Mouse (Mus musculus) c-Kit-positive CD71-positive TER-119-positive erythroid progenitor cells, embryonic 14.5 days (primary cell): Measurements from ENCODE around the gene Nrg3.

ENCODE experiments used
- DNase-seq: peaks from one replicate; pipeline ENCODE4 v3.0.0-alpha.2; 2013; ENCODE audit warnings: low spot score

Nrg3 gene

DNA sequence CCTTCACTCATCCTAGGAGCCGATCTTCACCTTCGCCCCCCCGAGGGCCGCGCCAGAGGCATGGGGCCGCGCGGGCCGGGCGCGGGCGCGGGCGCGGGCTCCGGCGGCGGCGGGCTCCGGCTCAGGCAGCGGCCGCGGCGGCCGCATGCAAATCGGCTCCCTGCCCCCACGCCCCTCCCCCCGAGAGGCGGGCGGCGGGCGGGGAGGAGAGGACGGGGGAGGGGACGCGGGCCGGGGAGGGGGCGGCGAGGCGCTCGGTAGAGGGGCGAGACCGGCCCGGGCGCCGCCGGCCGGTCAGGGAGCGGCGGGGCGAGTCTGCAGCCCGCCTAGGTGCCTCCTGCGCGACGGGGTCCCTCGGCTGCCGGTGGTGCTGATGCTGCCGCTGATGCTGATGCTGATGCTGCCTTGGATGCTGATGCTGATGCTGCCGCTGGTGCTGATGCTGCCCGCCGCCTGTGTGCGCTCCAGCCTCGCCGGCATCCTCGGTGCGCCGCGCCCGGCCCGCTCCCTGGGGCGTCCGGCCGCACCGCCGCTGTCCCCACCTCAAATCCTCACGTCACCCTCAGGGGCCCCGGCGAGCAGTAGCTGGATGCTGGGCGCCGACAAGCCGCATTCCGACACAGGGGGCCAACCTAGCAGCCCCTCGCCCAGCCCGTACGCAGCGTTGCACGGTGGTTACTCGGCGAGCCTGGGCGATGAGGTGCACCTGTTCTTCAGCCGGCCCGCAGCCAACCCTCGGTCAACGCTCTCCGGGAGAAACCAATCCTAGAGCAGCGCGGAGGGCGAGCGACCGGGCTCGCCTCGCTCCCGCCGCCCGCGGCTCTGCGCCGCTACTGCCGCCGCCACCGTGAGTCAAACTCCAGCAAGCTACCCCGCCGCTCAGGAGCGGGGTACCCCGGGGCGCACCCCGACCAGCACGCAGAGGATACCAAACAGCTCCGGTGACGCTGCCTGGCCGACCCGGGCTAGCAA, at the start of gene Nrg3:
Gene Nrg3 (minus strand): TSS at position 299 of the 972 bp plus-strand sequence.
- no peak for DNase-seq

DNA sequence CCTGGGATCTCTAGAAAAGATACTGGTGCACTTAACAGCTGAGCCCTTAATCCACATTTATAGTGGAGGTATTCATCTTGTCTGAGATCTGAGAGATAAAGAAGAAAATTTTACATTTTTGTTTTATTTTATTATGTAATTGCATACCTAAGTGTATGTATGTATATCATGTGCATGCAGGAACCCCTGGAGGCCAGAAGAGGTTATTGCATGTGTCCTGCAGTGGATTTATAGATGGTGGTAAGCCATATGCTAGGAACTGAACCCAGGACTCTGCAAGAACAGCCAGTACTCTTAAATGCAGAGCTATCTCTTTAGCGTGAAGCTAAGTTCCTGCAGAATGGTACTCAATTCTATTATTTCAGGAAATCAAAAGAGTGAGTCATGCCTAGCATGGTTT, 36.1 kb upstream of the Nrg3 start:
- DNase-seq = no peak

DNA sequence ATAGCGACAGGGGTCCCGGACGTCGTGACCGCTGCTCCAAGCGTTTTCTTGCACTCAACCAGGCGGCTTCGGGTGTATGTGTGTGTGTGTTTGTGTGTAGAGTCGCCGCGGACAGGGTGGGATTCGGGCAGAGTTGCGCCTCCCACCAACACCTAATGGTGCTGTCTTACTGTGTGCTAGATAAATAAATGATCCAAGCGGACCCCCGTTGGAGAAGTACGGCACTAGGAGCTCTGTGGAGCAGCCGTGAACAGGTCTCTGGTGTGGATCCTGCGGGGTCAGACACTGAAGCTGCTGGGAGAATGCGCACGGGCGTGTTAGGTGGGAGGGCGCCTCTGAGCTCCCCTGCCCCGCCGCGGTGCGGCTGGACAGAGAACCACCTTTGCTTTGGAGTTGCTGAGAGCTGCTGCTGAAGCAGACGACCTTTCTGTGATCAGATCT, 903 bp upstream of the Nrg3 start:
- no peak for DNase-seq

DNA sequence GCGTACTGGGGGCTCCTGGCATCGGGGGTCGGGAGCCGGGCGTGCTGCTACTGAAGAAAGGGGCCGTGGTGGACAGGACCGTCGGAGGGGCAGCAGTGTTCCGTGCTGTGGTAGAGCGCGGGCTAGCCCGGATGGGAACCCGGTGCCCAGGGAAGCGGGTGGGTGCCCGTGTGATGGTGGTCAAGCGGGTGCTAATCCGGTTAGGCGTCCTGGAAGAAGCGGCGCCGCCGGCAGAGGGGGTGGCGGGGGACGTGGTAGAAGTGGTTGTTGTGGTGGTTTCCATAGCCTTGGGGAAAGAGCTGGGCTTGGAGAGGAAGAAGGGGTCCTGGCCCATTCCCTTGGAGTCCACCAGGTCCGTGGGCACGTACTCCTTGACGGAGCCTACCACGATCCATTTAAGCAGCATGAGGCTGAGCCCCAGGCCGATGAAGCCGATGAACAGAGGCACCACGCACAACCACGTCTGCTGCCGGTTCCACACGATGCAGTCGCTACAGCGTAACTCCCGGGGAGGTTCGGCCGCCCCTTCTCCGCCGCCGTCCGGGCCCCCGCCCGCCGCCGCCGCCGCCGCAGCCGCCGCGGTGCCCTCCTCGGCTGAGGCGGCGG, 639 bp downstream of the Nrg3 start:
- DNase-seq = no peak

DNA sequence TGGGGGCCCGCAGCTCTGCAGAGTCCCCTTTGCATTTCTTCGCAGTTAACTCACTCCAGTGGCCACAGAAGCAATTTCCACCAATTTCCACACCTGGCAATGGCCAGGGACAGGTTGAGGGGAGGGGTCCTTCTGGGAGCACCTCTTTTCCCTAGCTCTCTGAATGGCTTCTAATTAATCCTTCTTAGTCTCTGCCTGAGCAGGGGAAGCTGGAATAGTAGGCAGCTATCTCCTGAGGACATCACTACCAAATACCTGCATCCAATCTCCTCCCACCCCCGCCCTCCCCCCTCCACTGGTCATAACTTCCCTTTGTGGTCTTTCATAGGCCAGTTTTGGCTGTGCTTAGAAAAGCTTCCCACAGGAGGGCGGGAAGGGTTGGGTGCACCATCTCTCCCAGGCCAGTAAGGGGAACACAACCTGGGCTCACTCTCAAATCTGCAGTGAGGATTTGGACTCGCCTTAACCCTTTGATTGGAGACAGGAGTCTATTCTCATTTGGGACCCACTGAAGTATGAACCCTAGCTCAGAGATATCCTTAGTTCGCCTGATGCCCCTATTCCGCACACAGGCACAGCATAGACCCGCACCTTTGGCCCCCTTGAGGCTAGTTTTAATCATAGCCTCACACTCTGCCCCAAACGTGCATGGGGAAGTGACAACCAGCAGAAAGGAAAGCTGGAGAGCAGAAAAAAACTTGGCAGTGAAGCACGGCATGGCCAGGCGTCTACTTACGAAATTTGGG, 1.5 kb downstream of the Nrg3 start:
- DNase-seq = no peak

DNA sequence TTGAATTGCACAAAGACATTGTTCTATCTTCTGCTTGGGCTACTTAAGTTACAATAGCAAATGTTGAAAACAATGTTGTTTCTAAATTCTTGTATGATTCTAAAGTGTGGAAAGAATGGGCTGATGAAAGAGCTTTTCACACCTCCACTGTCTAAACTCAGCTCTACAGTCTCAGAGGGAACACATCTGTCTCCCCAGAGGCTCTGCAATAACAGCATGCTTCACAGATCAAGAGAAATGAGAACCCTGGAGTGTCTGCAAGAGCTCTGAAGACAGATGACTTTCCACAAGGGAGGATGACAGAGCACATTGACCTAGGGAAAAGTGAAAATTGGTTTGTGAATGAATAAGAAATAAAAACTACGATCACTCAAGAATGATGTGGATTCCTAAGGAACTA, 27.4 kb downstream of the Nrg3 start:
- no peak for DNase-seq

DNA sequence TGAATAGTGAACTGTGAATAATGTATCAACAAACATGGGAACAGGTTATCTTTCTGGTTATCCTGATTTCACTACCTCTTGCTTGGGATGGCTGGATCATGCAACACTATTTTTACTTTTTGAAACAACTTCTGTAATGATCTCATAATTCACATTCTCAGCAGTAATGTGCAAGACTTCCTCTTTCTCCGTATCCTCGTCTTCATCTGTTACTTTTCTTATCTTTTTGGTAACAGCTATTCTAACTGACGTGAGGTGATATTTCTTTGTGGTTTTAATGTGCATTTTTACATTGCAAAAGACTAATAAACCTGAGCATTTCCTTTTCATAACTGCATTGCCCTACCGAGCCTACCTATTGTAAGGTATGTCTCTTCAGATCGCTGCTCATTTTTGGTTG, 44.4 kb downstream of the Nrg3 start:
- DNase-seq = no peak

DNA sequence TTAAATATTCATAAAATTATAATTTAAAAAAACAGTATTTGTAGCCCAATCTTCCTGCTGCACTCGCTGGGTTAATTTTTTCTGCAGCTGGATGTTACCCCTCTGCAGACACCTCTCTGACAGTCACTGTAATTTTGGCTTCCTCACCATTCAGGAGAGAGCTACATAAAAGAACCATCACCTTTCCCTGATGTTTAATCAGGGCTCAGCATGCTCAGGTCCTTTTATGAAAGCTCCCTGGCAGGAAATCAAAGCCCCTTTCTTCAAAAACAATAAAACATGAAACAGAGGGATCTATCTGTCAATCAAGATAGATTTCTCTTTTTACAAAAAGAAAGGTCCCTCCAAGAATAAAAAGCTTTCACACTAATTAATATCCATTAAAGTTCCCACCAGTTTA, 51.0 kb downstream of the Nrg3 start:
- DNase-seq = no peak

DNA sequence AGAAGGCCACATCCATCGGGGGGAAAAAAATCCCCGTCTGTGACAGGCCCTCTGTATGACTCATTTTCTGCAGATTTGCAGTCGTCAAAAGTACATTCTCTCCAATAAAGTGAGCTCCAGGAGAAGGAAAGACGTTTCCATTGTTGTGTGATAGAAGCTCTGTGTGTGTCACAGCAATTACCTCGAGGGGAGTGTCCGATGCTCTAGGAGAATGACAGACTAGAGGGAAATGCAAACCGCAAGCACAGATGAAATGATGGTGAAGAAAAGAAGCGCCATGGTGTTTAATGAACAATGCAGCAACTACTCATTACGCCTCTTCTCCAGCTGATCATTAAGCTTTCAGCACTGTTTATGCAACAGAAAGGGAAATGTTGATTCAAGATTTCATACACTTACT, 59.6 kb downstream of the Nrg3 start:
- DNase-seq = no peak

DNA sequence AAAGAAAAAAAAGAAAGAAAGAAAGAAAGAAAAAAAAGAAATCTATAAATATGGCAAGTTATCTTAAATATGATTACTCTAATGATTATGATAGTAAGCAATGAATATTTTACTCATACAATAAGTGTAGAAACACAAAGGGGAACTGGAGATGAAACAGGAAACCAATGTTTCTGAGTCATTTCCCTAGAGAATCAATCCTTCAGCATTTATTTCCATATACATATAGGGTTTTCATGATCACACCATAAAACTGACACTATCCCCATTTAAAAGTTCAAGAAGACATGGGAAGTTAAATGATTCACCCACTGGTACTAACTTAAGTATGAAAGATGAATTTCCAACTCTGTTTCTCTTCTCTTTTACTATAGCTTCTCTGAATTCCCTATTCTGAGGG, 86.0 kb downstream of the Nrg3 start:
- DNase-seq = no peak

DNA sequence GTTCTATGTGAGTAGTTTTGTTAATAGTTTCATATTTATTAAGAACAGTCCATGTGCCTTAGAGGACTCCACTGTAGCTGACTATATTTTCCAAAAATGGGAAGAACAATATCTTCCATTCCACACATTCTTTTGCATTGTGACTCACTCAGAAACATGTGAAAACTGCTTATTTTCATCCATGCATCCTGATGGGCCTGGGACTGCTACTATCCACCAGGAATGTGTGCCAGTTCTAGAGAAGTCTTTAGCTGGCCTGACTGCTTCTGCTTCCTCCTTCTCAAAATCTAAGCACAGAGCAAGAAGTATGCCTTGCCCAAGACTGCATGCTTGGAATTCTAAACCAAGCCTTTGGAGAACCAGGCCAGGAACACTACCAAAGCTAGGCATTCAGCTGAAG, 91.6 kb downstream of the Nrg3 start:
- no peak for DNase-seq

DNA sequence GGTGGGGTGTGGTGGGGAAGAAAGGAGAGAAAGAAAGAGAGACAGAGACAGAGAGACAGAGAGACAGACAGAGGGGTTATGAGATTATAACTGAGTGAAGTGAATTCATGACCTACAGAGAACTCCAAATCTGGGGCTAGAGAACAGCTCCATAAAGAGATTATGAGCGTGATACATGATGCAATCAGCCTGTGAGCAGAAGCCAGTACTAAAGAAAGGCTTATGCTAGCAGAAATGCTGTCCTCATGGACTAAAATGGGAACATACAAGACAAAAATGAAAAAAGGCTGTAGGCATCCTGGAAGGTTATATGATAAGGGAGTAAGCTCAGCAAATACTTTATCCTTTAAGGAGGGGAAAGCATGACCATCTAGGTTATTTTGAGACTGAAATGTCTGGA, 99.7 kb downstream of the Nrg3 start:
- DNase-seq = no peak

DNA sequence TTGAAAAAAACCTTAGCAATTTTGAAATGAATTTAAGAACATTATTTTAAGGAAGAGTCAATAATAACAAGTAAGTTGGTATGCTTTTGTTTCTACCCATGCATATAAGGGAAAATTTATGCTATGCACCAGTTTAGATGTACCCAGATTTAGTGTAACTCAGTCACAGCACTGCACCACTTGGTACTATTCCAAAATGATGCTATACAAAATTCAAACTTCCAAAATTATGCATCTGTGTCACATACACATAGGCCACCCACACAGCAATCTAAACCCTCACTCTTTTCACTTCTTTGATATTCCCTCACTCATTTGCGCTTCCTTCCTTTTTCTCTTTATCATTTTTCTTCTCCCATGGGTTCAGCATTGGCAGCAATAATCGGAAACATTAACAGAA, 116.6 kb downstream of the Nrg3 start:
- DNase-seq = no peak

DNA sequence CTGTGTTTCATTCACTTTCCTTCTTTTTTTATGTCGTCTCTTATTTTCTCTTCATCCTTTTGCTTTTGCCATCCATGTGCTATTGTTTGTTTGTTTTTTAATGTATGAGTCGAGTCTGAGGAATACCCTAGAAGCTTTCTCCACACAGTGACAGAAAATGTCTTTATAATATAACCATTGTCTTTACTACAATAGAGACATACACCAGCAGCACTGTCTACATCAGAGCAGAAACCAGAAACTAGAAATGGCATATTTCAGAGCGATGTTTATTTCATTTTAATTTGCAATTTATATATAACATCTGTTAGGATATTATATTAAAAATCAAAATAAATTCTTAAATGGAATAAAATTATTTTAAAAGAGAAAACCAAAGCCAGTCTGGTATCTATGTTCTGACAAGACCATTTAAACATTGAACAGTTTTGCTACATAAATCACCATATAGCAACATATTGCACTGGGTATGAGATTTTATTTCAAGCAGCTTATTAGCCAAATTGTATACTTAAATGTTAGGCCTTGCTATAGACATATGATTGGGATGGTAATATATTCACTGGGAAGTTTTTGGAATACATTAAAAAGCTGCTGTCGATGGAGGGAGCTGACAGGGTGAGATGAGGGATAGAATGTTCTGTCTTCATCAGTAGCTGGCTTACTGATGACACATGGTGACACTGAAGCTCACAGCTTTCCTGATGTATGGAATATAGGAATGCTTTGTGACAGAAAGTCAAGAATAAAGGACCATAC, 120.7 kb downstream of the Nrg3 start:
- DNase-seq = no peak

DNA sequence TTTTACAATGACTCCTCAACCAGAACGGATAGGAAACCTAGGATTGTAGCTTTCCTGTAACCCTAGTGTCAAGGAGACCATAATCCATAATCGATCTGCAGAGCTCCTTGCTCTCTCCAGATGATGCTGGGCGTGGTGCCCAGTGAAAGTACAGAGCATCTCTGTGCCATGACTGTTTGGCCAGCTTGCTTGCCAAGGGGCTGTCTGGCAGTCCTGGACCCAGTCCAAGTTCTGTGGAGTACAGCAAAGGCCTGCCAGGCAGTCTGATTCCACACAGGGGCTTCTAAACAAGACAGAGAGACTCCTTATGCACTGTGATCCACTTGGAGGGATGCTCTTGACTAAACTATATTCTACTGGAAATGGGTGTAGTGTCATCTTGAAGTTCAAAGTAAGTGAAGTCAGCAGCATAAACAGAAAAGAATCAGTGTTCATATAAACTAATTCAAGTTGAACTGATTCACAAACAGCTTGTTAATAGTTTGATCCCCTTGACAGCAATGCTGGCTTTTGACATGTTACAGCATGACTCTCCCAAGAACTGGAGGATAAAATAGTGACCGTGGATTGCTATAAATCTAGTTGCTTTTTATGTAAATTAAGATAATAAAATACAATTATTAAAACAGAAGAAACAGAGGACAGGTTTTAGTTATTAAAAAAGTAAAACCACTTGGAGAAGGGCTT, 155.3 kb downstream of the Nrg3 start:
- DNase-seq = no peak

DNA sequence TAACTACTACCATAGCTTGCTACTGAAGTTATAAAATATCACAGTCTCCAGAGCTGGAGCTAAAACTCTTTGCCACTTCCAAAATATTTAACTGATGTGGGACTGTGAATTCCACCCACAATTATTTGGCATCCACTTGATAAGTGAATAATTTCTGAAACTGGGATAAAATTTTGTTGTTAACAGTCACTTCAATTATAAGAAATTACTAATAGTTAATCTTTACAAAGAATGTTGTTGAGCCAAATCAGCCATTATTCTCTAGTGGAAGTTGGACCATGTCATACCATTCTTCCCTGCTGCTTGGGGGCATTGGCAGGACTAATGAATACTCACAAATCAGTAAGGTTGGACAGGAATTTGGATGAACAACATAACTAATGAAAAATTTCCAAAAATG, 158.8 kb downstream of the Nrg3 start:
- no peak for DNase-seq

DNA sequence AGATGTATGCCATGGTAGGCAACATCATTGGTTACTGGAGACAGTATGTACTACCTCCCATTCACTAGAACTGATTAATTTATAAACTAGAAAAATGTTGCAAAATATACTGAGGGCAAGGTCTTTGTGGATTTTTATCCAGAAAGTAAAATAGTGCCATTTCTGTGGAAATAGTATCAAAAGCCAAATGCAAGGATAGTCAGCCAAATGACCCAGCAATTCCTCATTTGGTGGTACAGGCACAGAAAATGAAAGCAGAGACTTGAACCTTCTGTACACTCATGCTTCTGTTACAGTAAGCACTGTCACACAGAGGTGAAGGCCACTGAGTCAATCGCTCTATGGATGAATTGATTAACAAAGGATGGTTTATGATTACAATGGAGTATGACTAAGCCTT, 207.8 kb downstream of the Nrg3 start:
- no peak for DNase-seq

DNA sequence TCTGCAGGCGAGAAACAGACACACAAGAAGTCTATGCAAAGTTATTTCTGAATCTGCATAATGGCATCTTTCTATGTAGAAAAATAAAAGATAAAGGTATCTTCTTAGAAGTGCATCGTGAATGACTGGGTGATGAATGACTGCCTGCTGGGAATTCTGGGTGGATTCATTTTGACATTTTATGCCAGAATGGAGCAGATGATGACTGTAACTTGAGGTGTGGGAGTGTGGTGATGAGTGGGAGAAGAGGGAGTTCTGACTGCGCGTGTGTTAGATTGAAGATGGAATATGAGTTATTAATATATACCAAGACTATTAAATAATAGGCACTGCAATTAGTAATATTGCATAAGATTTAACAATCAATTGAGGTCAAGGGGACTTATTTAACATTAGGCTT, 208.5 kb downstream of the Nrg3 start:
- no peak for DNase-seq

DNA sequence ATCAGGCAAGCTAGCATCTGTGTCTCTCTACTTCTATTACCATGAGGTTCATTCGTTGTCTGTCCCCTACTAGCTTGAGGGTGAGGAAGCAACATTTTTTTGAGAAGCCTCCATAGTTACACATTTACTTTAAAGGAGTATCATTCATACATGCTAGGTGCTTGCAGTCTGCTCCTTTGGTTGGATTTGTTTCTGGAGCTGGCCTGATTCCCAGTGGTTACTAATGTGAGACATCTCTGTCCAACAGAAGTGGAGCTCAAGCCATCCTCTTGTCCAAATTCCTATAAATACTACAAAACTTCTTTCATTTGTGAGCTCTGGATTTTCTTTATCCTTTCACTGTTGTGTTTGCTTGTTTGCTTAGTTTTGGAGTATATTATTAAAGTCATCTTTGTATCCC, 211.9 kb downstream of the Nrg3 start:
- no peak for DNase-seq

DNA sequence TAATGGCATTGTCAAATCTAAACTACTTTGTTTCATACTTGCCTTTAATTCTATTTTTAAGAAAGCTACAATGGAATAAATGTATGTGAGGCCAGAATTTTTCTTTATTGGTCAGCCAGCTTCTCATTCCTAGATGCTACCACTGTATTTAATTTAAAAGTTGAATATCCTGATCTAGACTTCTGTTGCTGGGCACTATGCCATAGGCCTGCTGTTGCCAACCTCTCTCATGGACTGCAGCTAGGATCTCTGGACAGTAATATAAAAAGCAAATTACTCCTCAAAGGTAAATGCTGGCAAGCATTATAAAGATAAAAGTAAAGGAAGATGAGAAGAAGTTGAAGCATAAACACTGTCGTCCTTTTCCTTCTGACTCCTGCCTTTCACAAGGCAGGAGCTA, 217.5 kb downstream of the Nrg3 start:
- DNase-seq = no peak

DNA sequence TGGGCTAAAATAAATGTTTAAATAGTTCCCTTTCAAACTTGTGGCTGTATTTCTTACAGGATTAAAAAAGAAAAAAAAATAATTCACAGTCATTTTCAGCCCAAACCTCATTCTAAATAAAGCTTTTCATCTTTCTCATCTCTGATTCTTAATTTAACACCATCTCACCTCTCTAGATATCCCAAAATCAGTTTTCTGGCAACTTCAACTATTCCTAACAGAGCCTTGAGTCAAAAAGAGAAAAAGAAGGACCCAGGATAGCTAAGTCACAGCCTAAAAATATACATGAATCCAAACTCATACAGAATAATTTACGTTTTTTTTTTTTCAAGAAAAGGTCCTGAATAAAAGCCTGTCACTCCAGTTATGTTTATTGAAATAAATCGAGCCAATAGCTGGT, 232.6 kb downstream of the Nrg3 start:
- DNase-seq = no peak

DNA sequence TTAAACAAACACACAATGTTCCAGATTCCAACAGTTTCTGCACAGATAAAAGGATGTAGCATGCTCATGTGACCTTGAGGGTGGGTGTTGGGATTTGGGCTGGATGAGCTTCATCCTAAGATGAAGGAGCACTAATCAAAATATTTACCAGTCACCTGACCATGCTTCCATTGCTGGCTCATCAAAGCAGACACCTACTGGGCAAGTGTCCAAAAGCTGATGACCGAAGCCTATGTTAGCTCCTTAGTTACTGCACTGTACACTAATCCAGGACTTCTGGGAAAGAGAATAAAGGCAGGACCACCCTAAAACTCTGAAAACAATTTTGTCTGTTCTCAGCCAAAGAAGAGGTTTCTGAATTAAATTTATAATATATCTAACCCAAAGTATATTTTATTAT, 261.4 kb downstream of the Nrg3 start:
- DNase-seq = no peak
